Mouse (Mus musculus): ENCODE measurements around the gene Gm5415. TPM values are rescaled to one million over a fixed set of nuclear protein-coding genes. Genes with fewer than 3 reads are reported as not detected.
"Not testable (repeated sequence)": the region's sequence is repeated elsewhere in the genome, so short reads cannot be mapped to it uniquely, and the experiment has no call there.

Gm5415 gene
- 0.20 and 0.27 TPM in 2 replicates for polyA plus RNA-seq (2016; fragmentation: Nextera tagmentation; extraction: Ambion mirVana)

DNA sequence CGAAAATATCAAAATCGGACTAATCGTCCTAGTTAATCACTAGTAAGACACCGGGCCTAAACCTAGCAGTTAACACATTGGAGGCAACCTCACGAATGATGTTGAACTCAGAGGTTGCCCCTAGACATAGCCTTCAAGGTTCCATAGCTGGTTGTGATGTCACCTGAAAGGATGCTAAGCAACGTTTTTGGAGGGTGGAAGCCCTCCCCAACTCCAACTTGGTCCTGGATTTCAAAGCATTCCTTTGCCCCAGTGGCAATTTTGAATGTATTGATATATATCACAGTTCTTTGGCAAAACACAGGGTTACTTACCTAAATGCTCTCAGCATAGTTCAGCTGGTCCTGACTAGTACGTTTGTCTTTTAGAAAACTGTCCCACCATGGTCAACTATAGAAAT is at the start of gene Gm5415:
TSS of gene Gm5415 (minus strand) at position 101 of the 400 bp plus-strand sequence.
- H3K9ac ChIP-seq; H3K9me3 ChIP-seq; ATAC-seq (ENCODE audit: low FRiP score, low read depth); H3K4me1 ChIP-seq; H3K4me2 ChIP-seq (replicated peaks); H3K27ac ChIP-seq; H3K27me3 ChIP-seq (replicated peaks); H3K4me3 ChIP-seq; H3K36me3 ChIP-seq: not testable (repeated sequence)
- WGBS = 77% methylated on average over 3 of the region's 7 CpGs

DNA sequence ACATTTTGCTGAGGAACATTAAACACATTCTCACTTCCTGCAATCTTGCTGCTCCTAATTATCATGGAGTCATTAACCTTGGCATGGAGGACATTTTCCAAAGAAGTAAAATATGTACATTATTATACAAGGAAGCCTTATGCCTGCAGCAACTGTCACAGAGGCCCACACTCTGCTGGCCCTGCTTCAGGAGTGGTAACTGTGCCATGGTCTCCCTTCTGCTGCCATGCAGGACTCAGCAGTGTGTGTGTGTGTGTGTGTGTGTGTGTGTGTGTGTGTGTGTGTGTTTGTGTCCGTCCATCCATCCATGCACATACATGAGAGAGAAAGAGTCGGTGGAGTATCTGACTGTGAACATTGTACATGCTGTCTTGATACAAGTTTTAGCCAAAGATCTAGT is 21.8 kb upstream of the Gm5415 start:
- 87% methylated on average over 2 of the region's 2 CpGs for WGBS
- no peak for ATAC-seq (ENCODE audit: low FRiP score, low read depth)
- Histone ChIP-seq H3K9me3 (no peaks in the 10 kb centered on the region), H3K9ac (no peak overlapping the region), H3K36me3 (no peaks in the 10 kb centered on the region), H3K27me3 (replicated peaks) (no peaks in the 10 kb centered on the region), H3K4me2 (replicated peaks) (no peak overlapping the region), H3K27ac (no peak overlapping the region), H3K4me3 (no peak overlapping the region), H3K4me1 (no peaks in the 10 kb centered on the region)

DNA sequence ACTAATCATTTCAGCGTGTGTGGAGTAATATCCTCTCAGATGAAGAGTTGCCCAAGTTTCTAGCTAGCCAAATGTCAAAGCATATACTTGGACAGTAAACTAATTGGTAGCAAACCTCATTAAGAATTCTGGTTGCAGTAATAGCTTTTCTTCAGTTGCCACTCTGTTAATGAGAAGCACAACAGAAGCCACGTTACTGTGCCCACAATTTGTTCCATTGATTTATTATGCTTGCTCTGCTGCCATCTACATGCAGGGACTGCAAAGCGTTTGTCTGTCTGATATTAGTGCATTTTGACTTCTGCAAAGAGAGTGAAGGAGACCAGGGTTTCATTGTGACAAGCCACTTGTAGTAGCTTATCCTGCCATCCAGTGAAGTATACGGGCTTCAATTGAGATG is 6.8 kb upstream of the Gm5415 start:
- H3K27me3 ChIP-seq (replicated peaks) = no peaks in the 10 kb centered on the region
- no peaks in the 10 kb centered on the region for H3K4me1 ChIP-seq
- H3K9ac ChIP-seq = no peak overlapping the region
- no peak for ATAC-seq (ENCODE audit: low FRiP score, low read depth)
- H3K9me3 ChIP-seq = no peaks in the 10 kb centered on the region
- H3K4me3 ChIP-seq = no peak overlapping the region
- H3K36me3 ChIP-seq = no peaks in the 10 kb centered on the region
- no peak overlapping the region for H3K27ac ChIP-seq
- WGBS = 58% methylated on average over 4 of the region's 4 CpGs
- no peak overlapping the region for H3K4me2 ChIP-seq (replicated peaks)

DNA sequence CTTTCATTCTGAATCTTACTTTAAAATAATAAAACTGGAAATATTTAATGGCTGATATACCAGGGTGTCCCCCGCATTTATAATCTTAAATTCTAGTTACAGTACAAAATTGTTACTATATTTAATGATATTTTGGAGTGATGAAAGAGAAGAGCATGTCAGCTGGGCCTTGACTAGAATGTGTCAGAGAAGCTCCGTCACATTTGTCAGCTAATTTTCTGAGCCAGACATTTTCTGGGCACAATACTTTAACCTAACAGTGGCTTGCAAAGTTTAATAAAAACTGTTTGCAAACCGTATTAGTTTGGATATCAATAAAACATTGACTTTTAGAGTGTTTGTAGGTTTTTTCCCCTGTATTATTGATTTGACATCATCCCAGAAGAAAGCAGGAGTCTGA is 6.4 kb upstream of the Gm5415 start:
- no peak overlapping the region for H3K4me2 ChIP-seq (replicated peaks)
- 90% methylated on average over 3 of the region's 3 CpGs for WGBS
- no peak overlapping the region for H3K4me3 ChIP-seq
- no peaks in the 10 kb centered on the region for H3K4me1 ChIP-seq
- no peak for ATAC-seq (ENCODE audit: low FRiP score, low read depth)
- no peak overlapping the region for H3K9ac ChIP-seq
- no peak overlapping the region for H3K27ac ChIP-seq
- H3K9me3 ChIP-seq = no peaks in the 10 kb centered on the region
- no peaks in the 10 kb centered on the region for H3K36me3 ChIP-seq
- H3K27me3 ChIP-seq (replicated peaks) = no peaks in the 10 kb centered on the region

DNA sequence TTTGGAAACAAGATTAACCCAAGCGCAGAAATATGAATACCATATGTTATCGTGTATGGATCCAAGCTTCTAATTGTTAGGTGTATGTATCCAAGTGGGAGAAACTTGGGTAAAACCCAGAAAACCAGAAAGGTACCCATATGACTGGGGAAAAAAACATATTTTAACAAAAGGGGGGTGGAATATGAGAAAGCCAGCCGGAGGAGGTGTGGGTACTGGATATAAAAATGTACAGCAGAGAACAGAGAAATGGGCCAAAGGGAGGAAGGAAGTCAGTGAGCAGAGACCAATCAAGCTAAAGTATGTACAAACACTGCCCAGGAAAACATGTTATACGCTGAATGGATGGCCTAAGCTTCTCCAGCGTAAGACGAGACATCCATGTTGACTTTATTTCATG is 43.7 kb downstream of the Gm5415 start:
- Histone ChIP-seq H3K4me2 (replicated peaks) (no peak overlapping the region), H3K36me3 (no peaks in the 10 kb centered on the region), H3K9me3 (no peaks in the 10 kb centered on the region), H3K9ac (no peak overlapping the region), H3K27ac (no peak overlapping the region), H3K4me3 (no peak overlapping the region), H3K27me3 (replicated peaks) (no peaks in the 10 kb centered on the region), H3K4me1 (no peaks in the 10 kb centered on the region)
- ATAC-seq (ENCODE audit: low FRiP score, low read depth) = no peak
- 94% methylated on average over 6 of the region's 6 CpGs for WGBS

Data from neural tube, embryonic 12.5 days (tissue).